Mouse (Mus musculus) hindbrain, embryonic 10.5 days (tissue): Measurements from ENCODE around the gene Pcolce2. TPM values are rescaled to one million over a fixed set of nuclear protein-coding genes. Genes with fewer than 3 reads are reported as not detected.

Experiments
- DNase-seq: peaks from one replicate; pipeline ENCODE4 v3.0.0-alpha.2; 2017; ENCODE audit warnings: low spot score
- H3K27ac ChIP-seq: fragments of 300-500 bp; sonication (generic); 2 replicates; pipeline ENCODE4 v1.5.1; 2016; ENCODE audit warnings: mild to moderate bottlenecking, moderate library complexity
- H3K27me3 ChIP-seq: fragments of 300-500 bp; sonication (generic); 2 replicates; pipeline ENCODE4 v1.6.1; 2016; ENCODE audit warnings: mild to moderate bottlenecking; ENCODE audit not compliant: poor library complexity, insufficient read depth, severe bottlenecking
- H3K36me3 ChIP-seq: fragments of 300-500 bp; sonication (generic); 2 replicates; pipeline ENCODE4 v1.6.1; 2016; ENCODE audit warnings: mild to moderate bottlenecking, moderate library complexity
- H3K4me1 ChIP-seq: fragments of 300-500 bp; sonication (generic); replicated peaks from 2 replicates; pipeline ENCODE4 v1.6.1; 2016; ENCODE audit warnings: mild to moderate bottlenecking
- H3K4me3 ChIP-seq: fragments of 300-500 bp; sonication (generic); 2 replicates; pipeline ENCODE4 v1.5.1; 2016; ENCODE audit warnings: mild to moderate bottlenecking, moderate library complexity
- H3K9me3 ChIP-seq: fragments of 300-500 bp; sonication (generic); 2 replicates; pipeline ENCODE4 v1.6.1; 2016; ENCODE audit warnings: mild to moderate bottlenecking, moderate library complexity
- WGBS: fragments of 180-500 bp; shearing (Covaris S2); methylation state at CpG from one replicate; pipeline ENCODE4 v1.1.7; 2016; 5-methylcytosine and 5-hydroxymethylcytosine counted together
- polyA plus RNA-seq: library from polyadenylated mRNA; unstranded; fragments of >200 nt; fragmentation: Nextera tagmentation; extraction: Ambion mirVana; gene quantifications from 2 replicates; pipeline ENCODE4 v1.2.1, GENCODE M21; 2016

Pcolce2 gene
- polyA plus RNA-seq, 1 experiment from 2014 or later, result 1.6 TPM

- no peaks in the 10 kb centered on the region for H3K36me3 ChIP-seq
- no peaks in the 10 kb centered on the region for H3K4me1 ChIP-seq
- no peak overlapping the region for H3K27ac ChIP-seq
- H3K9me3 ChIP-seq, result no peaks in the 10 kb centered on the region
- 90% methylated on average over 12 of the region's 12 CpGs for WGBS
- no peak for DNase-seq
- no peaks in the 10 kb centered on the region for H3K27me3 ChIP-seq
- no peak overlapping the region for H3K4me3 ChIP-seq
These were observed 57.1 kb downstream of the Pcolce2 start for GRCm38 (mm10) chr9:95694526-95694925.

GRCm38 (mm10) chr9:95695023-95695422 lies 57.6 kb downstream of the Pcolce2 start:
- no peak overlapping the region for H3K4me3 ChIP-seq
- no peaks in the 10 kb centered on the region for H3K27me3 ChIP-seq
- no peak for DNase-seq
- no peak overlapping the region for H3K27ac ChIP-seq
- no peaks in the 10 kb centered on the region for H3K9me3 ChIP-seq
- no peaks in the 10 kb centered on the region for H3K36me3 ChIP-seq
- no peaks in the 10 kb centered on the region for H3K4me1 ChIP-seq
- 92% methylated on average over 15 of the region's 15 CpGs for WGBS

GRCm38 (mm10) chr9:95696581-95696980 lies 59.2 kb downstream of the Pcolce2 start:
- H3K9me3 ChIP-seq, result no peaks in the 10 kb centered on the region
- no peaks in the 10 kb centered on the region for H3K27me3 ChIP-seq
- no peak for DNase-seq
- 85% methylated on average over 6 of the region's 6 CpGs for WGBS
- H3K4me1 ChIP-seq, result no peaks in the 10 kb centered on the region
- no peaks in the 10 kb centered on the region for H3K36me3 ChIP-seq
- H3K27ac ChIP-seq, result no peak overlapping the region
- H3K4me3 ChIP-seq, result no peak overlapping the region

- Histone ChIP-seq H3K9me3 (no peaks in the 10 kb centered on the region), H3K4me1 (no peaks in the 10 kb centered on the region), H3K27ac (no peak overlapping the region), H3K27me3 (no peaks in the 10 kb centered on the region), H3K4me3 (no peak overlapping the region), H3K36me3 (no peaks in the 10 kb centered on the region)
- WGBS, result 60% methylated on average over 2 of the region's 2 CpGs
- DNase-seq, result no peak
These were observed 60.4 kb downstream of the Pcolce2 start for GRCm38 (mm10) chr9:95697808-95698207.

GRCm38 (mm10) chr9:95699273-95699672 lies 61.9 kb downstream of the Pcolce2 start:
- H3K27me3 ChIP-seq, result no peaks in the 10 kb centered on the region
- DNase-seq, result no peak
- WGBS, result 85% methylated on average over 4 of the region's 4 CpGs
- H3K36me3 ChIP-seq, result no peaks in the 10 kb centered on the region
- no peak overlapping the region for H3K4me3 ChIP-seq
- H3K9me3 ChIP-seq, result no peaks in the 10 kb centered on the region
- no peak overlapping the region for H3K27ac ChIP-seq
- H3K4me1 ChIP-seq, result no peaks in the 10 kb centered on the region

GRCm38 (mm10) chr9:95704078-95704477 lies 66.7 kb downstream of the Pcolce2 start:
- WGBS, result 78% methylated on average over 3 of the region's 3 CpGs
- H3K27me3 ChIP-seq, result no peaks in the 10 kb centered on the region
- H3K27ac ChIP-seq, result no peak overlapping the region
- H3K4me3 ChIP-seq, result no peak overlapping the region
- DNase-seq, result no peak
- peaks cover 14% of the 10 kb centered on the region for H3K36me3 ChIP-seq
- H3K4me1 ChIP-seq, result no peaks in the 10 kb centered on the region
- H3K9me3 ChIP-seq, result no peaks in the 10 kb centered on the region

- no peak overlapping the region for H3K27ac ChIP-seq
- no peaks in the 10 kb centered on the region for H3K9me3 ChIP-seq
- no peaks in the 10 kb centered on the region for H3K4me1 ChIP-seq
- no peak for DNase-seq
- WGBS, result 89% methylated on average over 5 of the region's 5 CpGs
- peaks cover 19% of the 10 kb centered on the region for H3K36me3 ChIP-seq
- no peak overlapping the region for H3K4me3 ChIP-seq
- H3K27me3 ChIP-seq, result no peaks in the 10 kb centered on the region
These were observed 68.0 kb downstream of the Pcolce2 start for GRCm38 (mm10) chr9:95705371-95705770.

- Histone ChIP-seq H3K36me3 (peaks cover 19% of the 10 kb centered on the region), H3K27ac (no peak overlapping the region), H3K4me3 (no peak overlapping the region), H3K9me3 (no peaks in the 10 kb centered on the region), H3K4me1 (0 out of 2 replicates have a peak, but pooled peaks cover 2% of the 10 kb centered on the region), H3K27me3 (no peaks in the 10 kb centered on the region)
- DNase-seq, result no peak
These were observed 71.5 kb downstream of the Pcolce2 start for GRCm38 (mm10) chr9:95708943-95709342.

- Histone ChIP-seq H3K9me3 (no peaks in the 10 kb centered on the region), H3K4me1 (0 out of 2 replicates have a peak, but pooled peaks cover 2% of the 10 kb centered on the region), H3K27ac (no peak overlapping the region), H3K27me3 (no peaks in the 10 kb centered on the region), H3K36me3 (peaks cover 10% of the 10 kb centered on the region), H3K4me3 (no peak overlapping the region)
- DNase-seq, result no peak
- WGBS, result 34% methylated on average over 8 of the region's 8 CpGs
These were observed 75.2 kb downstream of the Pcolce2 start for GRCm38 (mm10) chr9:95712574-95712973.

GRCm38 (mm10) chr9:95736238-95736637 lies 98.8 kb downstream of the Pcolce2 start:
- Histone ChIP-seq H3K4me1 (no peaks in the 10 kb centered on the region), H3K36me3 (peaks cover 7% of the 10 kb centered on the region), H3K4me3 (no peak overlapping the region), H3K9me3 (no peaks in the 10 kb centered on the region), H3K27me3 (no peaks in the 10 kb centered on the region), H3K27ac (no peak overlapping the region)
- no peak for DNase-seq

- Histone ChIP-seq H3K27ac (no peak overlapping the region), H3K4me1 (peaks cover 15% of the 10 kb centered on the region), H3K9me3 (no peaks in the 10 kb centered on the region), H3K27me3 (peaks cover 13% of the 10 kb centered on the region), H3K36me3 (no peaks in the 10 kb centered on the region), H3K4me3 (no peak overlapping the region)
- DNase-seq, result no peak
- 70% methylated on average over 7 of the region's 7 CpGs for WGBS
These were observed 107.6 kb downstream of the Pcolce2 start for GRCm38 (mm10) chr9:95744845-95745613.

GRCm38 (mm10) chr9:95747298-95747697 lies 109.9 kb downstream of the Pcolce2 start:
- Histone ChIP-seq H3K4me1 (peaks cover 21% of the 10 kb centered on the region), H3K36me3 (no peaks in the 10 kb centered on the region), H3K9me3 (no peaks in the 10 kb centered on the region), H3K27ac (no peak overlapping the region), H3K27me3 (peaks cover 29% of the 10 kb centered on the region), H3K4me3 (no peak overlapping the region)
- WGBS, result 81% methylated on average over 5 of the region's 5 CpGs
- no peak for DNase-seq
